In the genomic region with DNA sequence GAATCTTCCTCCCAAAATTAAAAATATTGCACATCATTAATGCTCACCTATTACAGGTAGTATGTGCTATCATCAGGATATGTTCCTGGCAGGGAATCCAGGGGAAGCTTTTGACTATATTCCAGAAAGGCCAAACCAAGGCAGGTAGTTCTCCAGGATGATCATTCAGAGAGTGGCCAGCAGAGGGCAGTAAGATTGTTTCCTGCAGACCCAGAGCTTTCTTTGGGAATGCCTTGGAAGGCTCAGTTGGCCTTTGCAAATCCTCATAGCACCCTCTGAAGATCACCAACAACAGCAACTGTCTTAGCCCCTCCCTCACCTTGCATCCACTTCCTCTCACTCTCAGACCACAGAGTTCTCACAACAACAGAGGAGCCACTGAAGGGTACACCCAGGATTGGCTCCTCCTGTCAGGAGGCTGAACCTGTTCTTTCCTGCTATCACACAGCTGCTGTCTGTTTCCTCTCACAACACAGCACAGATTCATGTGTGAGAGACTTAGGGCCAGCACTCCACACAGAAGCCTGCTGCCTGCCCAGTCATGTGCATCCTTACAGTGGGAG, we compare ENCODE assay signal across 10 mouse cellular contexts. TPM values are rescaled to one million over a fixed set of nuclear protein-coding genes. Genes with fewer than 3 reads are reported as not detected.
DNase-seq lines count a peak whose midpoint lies in the region; ATAC-seq lines count a peak whose summit lies in the region.
"Had no signal": no experiment of that assay in that cellular context is flagged by ENCODE, and none has a peak within 500 bp of the region (broad histone marks: within the 10 kb centered on the region; RNA-seq: fewer than 3 reads in every experiment).

No protein-coding gene starts in this region.

- no peak overlapping the region for H3K9ac ChIP-seq in intestine, embryonic 14.5 days (ENCODE audit: low read length)
- H3K9ac ChIP-seq in intestine, embryonic 16.5 days (ENCODE audit: low read depth, low read length): no peak overlapping the region
- H3K9ac ChIP-seq in embryonic facial prominence, embryonic 14.5 days (ENCODE audit: low read depth, low read length): no peak overlapping the region

- no peak overlapping the region for H3K4me3 ChIP-seq in intestine, embryonic 14.5 days (ENCODE audit: low read depth, low read length)
- H3K4me3 ChIP-seq in intestine, embryonic 16.5 days (ENCODE audit: low read length): no peak overlapping the region
- no peak overlapping the region for H3K4me3 ChIP-seq in embryonic facial prominence, embryonic 14.5 days (ENCODE audit: low read depth, low read length)

- no peaks in the 10 kb centered on the region for H3K9me3 ChIP-seq in intestine, embryonic 14.5 days (ENCODE audit: control insufficient read depth, low read length)
- no peaks in the 10 kb centered on the region for H3K9me3 ChIP-seq in intestine, embryonic 16.5 days (ENCODE audit: control insufficient read depth, low read length)
- H3K9me3 ChIP-seq in embryonic facial prominence, embryonic 14.5 days (ENCODE audit: control insufficient read depth, low read length): no peaks in the 10 kb centered on the region

- no peaks in the 10 kb centered on the region for H3K27me3 ChIP-seq in intestine, embryonic 14.5 days (replicated peaks; ENCODE audit: control insufficient read depth, insufficient read depth, low read length)
- no peaks in the 10 kb centered on the region for H3K27me3 ChIP-seq in intestine, embryonic 16.5 days (replicated peaks; ENCODE audit: control insufficient read depth, insufficient read depth, low read length)
- no peaks in the 10 kb centered on the region for H3K27me3 ChIP-seq in embryonic facial prominence, embryonic 14.5 days (replicated peaks; ENCODE audit: control insufficient read depth, insufficient read depth, low read length)

- ATAC-seq in intestine, embryonic 14.5 days (replicated peaks; ENCODE audit: low FRiP score, low TSS enrichment, low read depth): no peak
- no peak for ATAC-seq in intestine, embryonic 16.5 days
- no peak for ATAC-seq in embryonic facial prominence, embryonic 14.5 days (ENCODE audit: low read depth)

- DNase-seq in intestine, embryonic 14.5 days (ENCODE audit: low spot score): peak; percentile 60
- DNase-seq in thymus, postnatal 4 days: peak; percentile 38
- no peak for DNase-seq in thymus, postnatal 10 days (ENCODE audit: low spot score in 2 of 2)
- DNase-seq in embryonic facial prominence, embryonic 14.5 days (ENCODE audit: low spot score): peak; percentile 3
- no peak for DNase-seq in frontal cortex, postnatal 36 days (ENCODE audit: low spot score in 2 of 2)
- no peak for DNase-seq in gastrocnemius, postnatal 4 days (ENCODE audit: low spot score in 2 of 2)
- no peak for DNase-seq in gastrocnemius, postnatal 10 days
- DNase-seq: cerebellum, adult 9-10 months had no signal

- H3K27ac ChIP-seq in intestine, embryonic 14.5 days (ENCODE audit: low read depth): no peak overlapping the region
- no peak overlapping the region for H3K27ac ChIP-seq in intestine, embryonic 16.5 days (ENCODE audit: low read length)
- no peak overlapping the region for H3K27ac ChIP-seq in embryonic facial prominence, embryonic 14.5 days (replicated peaks; ENCODE audit: low read depth, low read length)
- H3K27ac ChIP-seq: macrophage had no signal

- no peak overlapping the region for H3K4me2 ChIP-seq in intestine, embryonic 14.5 days (ENCODE audit: low read length)
- no peak overlapping the region for H3K4me2 ChIP-seq in intestine, embryonic 16.5 days (ENCODE audit: low read depth, low read length)
- H3K4me2 ChIP-seq in embryonic facial prominence, embryonic 14.5 days (ENCODE audit: low read depth, low read length): no peak overlapping the region

- no peaks in the 10 kb centered on the region for H3K36me3 ChIP-seq in intestine, embryonic 14.5 days (ENCODE audit: control insufficient read depth, insufficient read depth, low read length)
- no peaks in the 10 kb centered on the region for H3K36me3 ChIP-seq in intestine, embryonic 16.5 days (ENCODE audit: control insufficient read depth, insufficient read depth, low read length)
- H3K36me3 ChIP-seq in embryonic facial prominence, embryonic 14.5 days (ENCODE audit: control insufficient read depth, insufficient read depth, low read length): no peaks in the 10 kb centered on the region

- no peaks in the 10 kb centered on the region for H3K4me1 ChIP-seq in intestine, embryonic 14.5 days (replicated peaks; ENCODE audit: control insufficient read depth, insufficient read depth, low read length)
- no peaks in the 10 kb centered on the region for H3K4me1 ChIP-seq in intestine, embryonic 16.5 days (ENCODE audit: control insufficient read depth, insufficient read depth, low read length)
- H3K4me1 ChIP-seq in embryonic facial prominence, embryonic 14.5 days (ENCODE audit: control insufficient read depth, insufficient read depth, low read length): no peaks in the 10 kb centered on the region

RNA-seq across cellular contexts. Expression of a gene that starts 23.0 kb away (rescaled TPM):
- 33.3 and 78.2 TPM in 2 replicates for polyA plus RNA-seq in intestine, embryonic 14.5 days (2014; fragmentation: Nextera tagmentation; extraction: Ambion mirVana)
- 209 and 239 TPM in 2 replicates for polyA plus RNA-seq in intestine, embryonic 16.5 days (2015; fragmentation: Nextera tagmentation; extraction: Ambion mirVana)
- polyA plus RNA-seq in embryonic facial prominence, embryonic 14.5 days (2014; fragmentation: Nextera tagmentation; extraction: Ambion mirVana): 0.04 TPM in 1 of 2 replicates, not detected in the other
- total RNA-seq in gastrocnemius, postnatal 4 days (2021): not detected
- total RNA-seq in gastrocnemius, postnatal 10 days (2021): not detected
- polyA plus RNA-seq: macrophage had no signal

Comparison
In these comparisons a context has a peak if more than half of its experiments do, and no peak if none do; other contexts are left out.
1. DNase-seq: peak in intestine, embryonic 14.5 days (single experiment), thymus, postnatal 4 days (single experiment) and embryonic facial prominence, embryonic 14.5 days (single experiment); none in thymus, postnatal 10 days (0 of 2), frontal cortex, postnatal 36 days (0 of 2), gastrocnemius, postnatal 4 days (0 of 2) and gastrocnemius, postnatal 10 days (single experiment).
2. RNA of a gene that starts 23.0 kb away (polyA plus RNA-seq): 209 to 239 TPM in intestine, embryonic 16.5 days and 33.3 to 78.2 TPM in intestine, embryonic 14.5 days; 0.04 TPM in embryonic facial prominence, embryonic 14.5 days; every median in the first group is over 10 times any median in the second.